24 mouse cellular contexts compared by ENCODE assay signal in genomic region chr5:66872681-66873080, GRCm38 (mm10).
"Had no signal": no experiment of that assay in that cellular context is flagged by ENCODE, and none has a peak within 500 bp of the region (broad histone marks: within the 10 kb centered on the region; RNA-seq: fewer than 3 reads in every experiment).

No protein-coding gene starts in this region.

- ATAC-seq: liver, postnatal 0 days; lung, postnatal 0 days; midbrain, embryonic 15.5 days had no signal

- H3K27ac ChIP-seq: kidney, postnatal 0 days; layer of hippocampus, adult 2 months; left cerebral cortex, adult 2 months; limb, embryonic 12.5 days; limb, embryonic 15.5 days; liver, embryonic 14.5 days; macrophage; midbrain, embryonic 12.5 days; midbrain, embryonic 15.5 days; neural tube, embryonic 12.5 days; neural tube, embryonic 15.5 days; stomach, embryonic 15.5 days had no signal

- H3K4me1 ChIP-seq: midbrain, embryonic 15.5 days; neural tube, embryonic 15.5 days; stomach, embryonic 15.5 days had no signal

- H3K9me3 ChIP-seq: limb, embryonic 12.5 days; limb, embryonic 15.5 days; midbrain, embryonic 12.5 days; midbrain, embryonic 15.5 days; neural tube, embryonic 12.5 days; neural tube, embryonic 15.5 days; stomach, embryonic 15.5 days had no signal

- DNase-seq: kidney, postnatal 25 days; layer of hippocampus, adult 9-11 months; layer of hippocampus, postnatal 36 days; left cerebral cortex, postnatal 4 days; liver, postnatal 0 days; lung, embryonic 14.5 days; retina, postnatal 1 day; right cerebral cortex, postnatal 25 days; spleen, adult 18-20 months; thymus, postnatal 36 days had no signal

- H3K36me3 ChIP-seq: limb, embryonic 12.5 days; limb, embryonic 15.5 days; midbrain, embryonic 12.5 days; midbrain, embryonic 15.5 days; neural tube, embryonic 12.5 days; neural tube, embryonic 15.5 days; stomach, embryonic 15.5 days had no signal

- H3K4me3 ChIP-seq: layer of hippocampus, adult 2 months; left cerebral cortex, adult 2 months; limb, embryonic 12.5 days; limb, embryonic 15.5 days; midbrain, embryonic 12.5 days; midbrain, embryonic 15.5 days; neural tube, embryonic 12.5 days; neural tube, embryonic 15.5 days; stomach, embryonic 15.5 days had no signal

- H3K4me2 ChIP-seq: limb, embryonic 12.5 days; limb, embryonic 15.5 days; liver, embryonic 11.5 days; lung, embryonic 14.5 days; midbrain, embryonic 12.5 days; midbrain, embryonic 15.5 days; neural tube, embryonic 12.5 days; neural tube, embryonic 15.5 days; stomach, embryonic 15.5 days had no signal

- H3K9ac ChIP-seq: limb, embryonic 12.5 days; limb, embryonic 15.5 days; liver, embryonic 14.5 days; liver, postnatal 0 days; lung, embryonic 14.5 days; midbrain, embryonic 12.5 days; midbrain, embryonic 15.5 days; neural tube, embryonic 12.5 days; neural tube, embryonic 15.5 days; stomach, embryonic 15.5 days had no signal

- H3K27me3 ChIP-seq: limb, embryonic 12.5 days; limb, embryonic 15.5 days; midbrain, embryonic 12.5 days; midbrain, embryonic 15.5 days; neural tube, embryonic 12.5 days; neural tube, embryonic 15.5 days; stomach, embryonic 15.5 days had no signal
